Mouse (Mus musculus) hindbrain, embryonic 14.5 days (tissue): Measurements from ENCODE around the gene Prkcg. TPM values are rescaled to one million over a fixed set of nuclear protein-coding genes. Genes with fewer than 3 reads are reported as not detected.

Source experiments
- ATAC-seq: fragments of 200-750 bp; cut with Nextera tagmentation; 2 replicates; pipeline ENCODE4 v1.8.0; 2017; ENCODE audit warnings: moderate number of reproducible peaks, mild to moderate bottlenecking, moderate TSS enrichment, moderate library complexity; ENCODE audit not compliant: low FRiP score
- DNase-seq: peaks from one replicate; pipeline ENCODE4 v3.0.0-alpha.2; 2015; ENCODE audit warnings: low spot score
- H3K27ac ChIP-seq: fragments of 300-500 bp; sonication (generic); 2 replicates; pipeline ENCODE4 v1.5.1; 2014; ENCODE audit warnings: mild to moderate bottlenecking, moderate library complexity
- H3K27me3 ChIP-seq: fragments of 300-500 bp; sonication (generic); 2 replicates; pipeline ENCODE4 v1.6.1; 2014; ENCODE audit warnings: mild to moderate bottlenecking, low read length, mixed read lengths; ENCODE audit not compliant: control insufficient read depth, insufficient read depth
- H3K36me3 ChIP-seq: fragments of 300-500 bp; sonication (generic); replicated peaks from 2 replicates; pipeline ENCODE4 v1.6.1; 2014; ENCODE audit not compliant: control insufficient read depth, insufficient read depth
- H3K4me1 ChIP-seq: fragments of 300-500 bp; sonication (generic); replicated peaks from 2 replicates; pipeline ENCODE4 v1.6.1; 2014; ENCODE audit warnings: antibody characterized with exemption, low read length, mixed read lengths; ENCODE audit not compliant: control insufficient read depth, insufficient read depth
- H3K4me2 ChIP-seq: fragments of 300-500 bp; sonication (generic); replicated peaks from 2 replicates; pipeline ENCODE4 v1.6.1; 2014; ENCODE audit warnings: mild to moderate bottlenecking, moderate library complexity
- H3K4me3 ChIP-seq: fragments of 300-500 bp; sonication (generic); replicated peaks from 2 replicates; pipeline ENCODE4 v1.5.1; 2014; ENCODE audit warnings: mild to moderate bottlenecking, low read length
- H3K9ac ChIP-seq: fragments of 300-500 bp; sonication (generic); 2 replicates; pipeline ENCODE4 v1.6.1; 2014
- H3K9me3 ChIP-seq: fragments of 300-500 bp; sonication (generic); 2 replicates; pipeline ENCODE4 v1.6.1; 2016; ENCODE audit warnings: low read length; ENCODE audit not compliant: control insufficient read depth
- WGBS: fragments of 180-500 bp; shearing (Covaris S2); extraction: QIAGEN DNeasy Blood & Tissue Kit; methylation state at CpG from one replicate; pipeline ENCODE4 v1.1.7; 2014; 5-methylcytosine and 5-hydroxymethylcytosine counted together
- polyA plus RNA-seq: library from polyadenylated mRNA; unstranded; fragments of >200 nt; fragmentation: Nextera tagmentation; extraction: Ambion mirVana; gene quantifications from 2 replicates; pipeline ENCODE4 v1.2.1, GENCODE M21; 2014

The Prkcg gene
- polyA plus RNA-seq, 1 experiment from 2014 or later = 1.1 TPM

GRCm38 (mm10) chr7:3306400-3306799 is 17.4 kb downstream of the Prkcg start:
- DNase-seq (no peak), ATAC-seq (no peak)
- Histone ChIP-seq H3K9me3 (no peaks in the 10 kb centered on the region), H3K4me3 (no peak overlapping the region), H3K27me3 (peaks cover 37% of the 10 kb centered on the region), H3K4me2 (no peak overlapping the region), H3K27ac (no peak overlapping the region), H3K4me1 (peaks cover 20% of the 10 kb centered on the region), H3K36me3 (no peaks in the 10 kb centered on the region), H3K9ac (no peak overlapping the region)
- WGBS = 83% methylated on average over 3 of the region's 3 CpGs

GRCm38 (mm10) chr7:3308646-3309045 is 19.7 kb downstream of the Prkcg start:
- Histone ChIP-seq H3K4me1 (peaks cover 11% of the 10 kb centered on the region), H3K4me2 (no peak overlapping the region), H3K9ac (no peak overlapping the region), H3K36me3 (no peaks in the 10 kb centered on the region), H3K27ac (no peak overlapping the region), H3K9me3 (no peaks in the 10 kb centered on the region), H3K27me3 (peaks cover 18% of the 10 kb centered on the region), H3K4me3 (no peak overlapping the region)
- 76% methylated on average over 4 of the region's 4 CpGs for WGBS
- DNase-seq = no peak
- ATAC-seq = no peak

- H3K9me3 ChIP-seq = no peaks in the 10 kb centered on the region
- H3K36me3 ChIP-seq = no peaks in the 10 kb centered on the region
- no peak overlapping the region for H3K9ac ChIP-seq
- H3K4me1 ChIP-seq = no peaks in the 10 kb centered on the region
- peaks cover 7% of the 10 kb centered on the region; the same call in 1 of the 2 replicates for H3K27me3 ChIP-seq
- no peak overlapping the region for H3K4me2 ChIP-seq
- no peak for DNase-seq
- no peak overlapping the region for H3K27ac ChIP-seq
- no peak for ATAC-seq
- no peak overlapping the region for H3K4me3 ChIP-seq
- WGBS = 98% methylated on average over 7 of the region's 7 CpGs
Measured at GRCm38 (mm10) chr7:3310233-3310632, 21.3 kb downstream of the Prkcg start.

- H3K4me2 ChIP-seq = no peak overlapping the region
- 82% methylated on average over 8 of the region's 8 CpGs for WGBS
- no peak for ATAC-seq
- H3K9me3 ChIP-seq = no peaks in the 10 kb centered on the region
- no peaks in the 10 kb centered on the region for H3K36me3 ChIP-seq
- no peak overlapping the region for H3K27ac ChIP-seq
- H3K4me3 ChIP-seq = no peak overlapping the region
- no peaks in the 10 kb centered on the region for H3K4me1 ChIP-seq
- no peak overlapping the region for H3K9ac ChIP-seq
- no peak for DNase-seq
- H3K27me3 ChIP-seq = no peaks in the 10 kb centered on the region
Measured at GRCm38 (mm10) chr7:3313571-3313970, 24.6 kb downstream of the Prkcg start.

GRCm38 (mm10) chr7:3314121-3314520 is 25.1 kb downstream of the Prkcg start:
- Histone ChIP-seq H3K27ac (no peak overlapping the region), H3K9me3 (no peaks in the 10 kb centered on the region), H3K9ac (no peak overlapping the region), H3K27me3 (no peaks in the 10 kb centered on the region), H3K36me3 (no peaks in the 10 kb centered on the region), H3K4me3 (no peak overlapping the region), H3K4me1 (no peaks in the 10 kb centered on the region), H3K4me2 (no peak overlapping the region)
- ATAC-seq = peak; percentile 72
- no peak for DNase-seq
- WGBS = 74% methylated on average over 5 of the region's 5 CpGs

- ATAC-seq = no peak
- no peak overlapping the region for H3K4me2 ChIP-seq
- no peaks in the 10 kb centered on the region for H3K4me1 ChIP-seq
- H3K27me3 ChIP-seq = no peaks in the 10 kb centered on the region
- no peak overlapping the region for H3K4me3 ChIP-seq
- no peak for DNase-seq
- H3K9me3 ChIP-seq = no peaks in the 10 kb centered on the region
- no peak overlapping the region for H3K9ac ChIP-seq
- 41% methylated on average over 4 of the region's 4 CpGs for WGBS
- no peak overlapping the region for H3K27ac ChIP-seq
- no peaks in the 10 kb centered on the region for H3K36me3 ChIP-seq
Measured at GRCm38 (mm10) chr7:3317704-3318103, 28.7 kb downstream of the Prkcg start.

GRCm38 (mm10) chr7:3320856-3321255 is 31.9 kb downstream of the Prkcg start:
- DNase-seq (no peak), ATAC-seq (no peak)
- Histone ChIP-seq H3K9ac (no peak overlapping the region), H3K36me3 (no peaks in the 10 kb centered on the region), H3K9me3 (no peaks in the 10 kb centered on the region), H3K4me2 (no peak overlapping the region), H3K4me1 (no peaks in the 10 kb centered on the region), H3K27ac (no peak overlapping the region), H3K27me3 (no peaks in the 10 kb centered on the region), H3K4me3 (no peak overlapping the region)
- 73% methylated on average over 3 of the region's 3 CpGs for WGBS

- WGBS = 93% methylated on average over 1 of the region's 1 CpGs
- no peak overlapping the region for H3K9ac ChIP-seq
- no peak overlapping the region for H3K27ac ChIP-seq
- no peaks in the 10 kb centered on the region for H3K4me1 ChIP-seq
- ATAC-seq = no peak
- H3K9me3 ChIP-seq = no peaks in the 10 kb centered on the region
- no peaks in the 10 kb centered on the region for H3K36me3 ChIP-seq
- H3K27me3 ChIP-seq = no peaks in the 10 kb centered on the region
- DNase-seq = no peak
- no peak overlapping the region for H3K4me3 ChIP-seq
- H3K4me2 ChIP-seq = no peak overlapping the region
Measured at GRCm38 (mm10) chr7:3323826-3324225, 34.8 kb downstream of the Prkcg start.

- no peak overlapping the region for H3K4me2 ChIP-seq
- H3K9me3 ChIP-seq = no peaks in the 10 kb centered on the region
- H3K27me3 ChIP-seq = no peaks in the 10 kb centered on the region
- no peaks in the 10 kb centered on the region for H3K36me3 ChIP-seq
- no peak for ATAC-seq
- DNase-seq = no peak
- H3K4me1 ChIP-seq = no peaks in the 10 kb centered on the region
- WGBS = 87% methylated on average over 4 of the region's 4 CpGs
- no peak overlapping the region for H3K27ac ChIP-seq
- H3K4me3 ChIP-seq = no peak overlapping the region
- no peak overlapping the region for H3K9ac ChIP-seq
Measured at GRCm38 (mm10) chr7:3327961-3328360, 39.0 kb downstream of the Prkcg start.
